14 mouse cellular contexts compared by ENCODE assay signal in the genomic region with DNA sequence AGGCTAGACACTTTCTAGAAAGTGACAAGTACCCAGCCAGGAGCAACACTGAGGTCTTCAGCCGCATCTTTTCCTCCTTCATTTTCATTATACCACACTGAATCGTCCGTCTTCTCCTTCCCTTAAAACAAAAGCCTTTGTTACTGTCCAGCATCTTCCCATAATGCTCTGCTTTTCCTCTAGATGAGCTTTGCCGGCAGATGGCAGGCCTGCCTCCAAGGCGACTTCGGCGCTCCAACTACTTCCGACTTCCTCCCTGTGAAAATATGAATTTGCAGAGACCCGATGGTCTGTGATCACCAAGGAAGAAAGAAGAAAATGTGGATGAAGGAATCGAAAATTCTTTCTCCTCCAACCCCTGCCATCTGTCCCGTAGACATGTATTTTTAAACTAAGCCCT. TPM values are rescaled to one million over a fixed set of nuclear protein-coding genes. Genes with fewer than 3 reads are reported as not detected.
"Had no signal": no experiment of that assay in that cellular context is flagged by ENCODE, and none has a peak within 500 bp of the region (broad histone marks: within the 10 kb centered on the region; RNA-seq: fewer than 3 reads in every experiment).

No protein-coding gene starts in this region.

- H3K4me1 ChIP-seq: liver, embryonic 13.5 days; lung, embryonic 15.5 days had no signal

- H3K27ac ChIP-seq: limb, embryonic 12.5 days; liver, embryonic 13.5 days; lung, embryonic 15.5 days; midbrain, embryonic 12.5 days; neural tube, embryonic 13.5 days; stomach, postnatal 0 days had no signal

- ATAC-seq: intestine, postnatal 0 days; liver, postnatal 0 days; midbrain, embryonic 16.5 days had no signal

- H3K9me3 ChIP-seq: limb, embryonic 12.5 days; liver, embryonic 13.5 days; lung, embryonic 15.5 days; midbrain, embryonic 12.5 days; neural tube, embryonic 13.5 days had no signal

- H3K4me2 ChIP-seq: limb, embryonic 12.5 days; liver, embryonic 13.5 days; lung, embryonic 15.5 days; midbrain, embryonic 12.5 days; neural tube, embryonic 13.5 days had no signal

- H3K4me3 ChIP-seq: limb, embryonic 12.5 days; liver, embryonic 13.5 days; lung, embryonic 15.5 days; midbrain, embryonic 12.5 days; neural tube, embryonic 13.5 days had no signal

- H3K27me3 ChIP-seq: lung, embryonic 15.5 days; midbrain, embryonic 12.5 days; neural tube, embryonic 13.5 days had no signal

- H3K9ac ChIP-seq: limb, embryonic 12.5 days; liver, embryonic 13.5 days; liver, postnatal 0 days; lung, embryonic 15.5 days; midbrain, embryonic 12.5 days; neural tube, embryonic 13.5 days had no signal

- H3K36me3 ChIP-seq: limb, embryonic 12.5 days; liver, embryonic 13.5 days; lung, embryonic 15.5 days; midbrain, embryonic 12.5 days; neural tube, embryonic 13.5 days had no signal

- DNase-seq: kidney, adult 8-10 months; kidney, postnatal 4 days; liver; liver, embryonic 13.5 days; liver, postnatal 0 days had no signal

RNA-seq across cellular contexts. Expression of a gene that starts 25.5 kb away (rescaled TPM):
- polyA plus RNA-seq: intestine, postnatal 0 days; kidney, embryonic 16.5 days; liver, embryonic 13.5 days; liver, postnatal 0 days; lung, embryonic 15.5 days; midbrain, embryonic 12.5 days; stomach, postnatal 0 days; urinary bladder, adult 2 months had no signal

RNA-seq across cellular contexts. Expression of a gene that starts 29.6 kb away (rescaled TPM):
- polyA plus RNA-seq: liver, postnatal 0 days had no signal
